Mouse (Mus musculus) testis, adult 10 weeks (tissue): ENCODE data around the gene Sptbn1. TPM values are rescaled to one million over a fixed set of nuclear protein-coding genes. Genes with fewer than 3 reads are reported as not detected.

ENCODE experiments used
- polyA plus RNA-seq: library from polyadenylated mRNA; stranded (reverse); fragments of 350-450 nt; fragmentation: Illumina TruSeq; extraction: RNeasy Lipid Tissue Mini Kit (QIAGEN cat#74804); gene quantifications from one replicate; pipeline ENCODE4 v1.2.3, GENCODE M21; 2014; ENCODE audit warnings: low read depth, low replicate concordance

Gene Sptbn1
- 42.5 TPM for polyA plus RNA-seq

GRCm38 (mm10) chr11:30267892-30268647 is at the start of gene Sptbn1:
TSS of gene Sptbn1 (minus strand) at chr11:30268175.

Other genes with a start within 250 kb of the Sptbn1 start
- gene Eml6, start 242.1 kb downstream of the Sptbn1 start, polyA plus RNA-seq: 8.0 TPM
- gene 4930505A04Rik, start 203.7 kb upstream of the Sptbn1 start, polyA plus RNA-seq: 658 TPM